Mouse (Mus musculus): Measurements from ENCODE around the gene Taf11.
A peak's percentile ranks its signal among the peaks of the same experiment; 100 is the strongest.

Gene Taf11

DNA sequence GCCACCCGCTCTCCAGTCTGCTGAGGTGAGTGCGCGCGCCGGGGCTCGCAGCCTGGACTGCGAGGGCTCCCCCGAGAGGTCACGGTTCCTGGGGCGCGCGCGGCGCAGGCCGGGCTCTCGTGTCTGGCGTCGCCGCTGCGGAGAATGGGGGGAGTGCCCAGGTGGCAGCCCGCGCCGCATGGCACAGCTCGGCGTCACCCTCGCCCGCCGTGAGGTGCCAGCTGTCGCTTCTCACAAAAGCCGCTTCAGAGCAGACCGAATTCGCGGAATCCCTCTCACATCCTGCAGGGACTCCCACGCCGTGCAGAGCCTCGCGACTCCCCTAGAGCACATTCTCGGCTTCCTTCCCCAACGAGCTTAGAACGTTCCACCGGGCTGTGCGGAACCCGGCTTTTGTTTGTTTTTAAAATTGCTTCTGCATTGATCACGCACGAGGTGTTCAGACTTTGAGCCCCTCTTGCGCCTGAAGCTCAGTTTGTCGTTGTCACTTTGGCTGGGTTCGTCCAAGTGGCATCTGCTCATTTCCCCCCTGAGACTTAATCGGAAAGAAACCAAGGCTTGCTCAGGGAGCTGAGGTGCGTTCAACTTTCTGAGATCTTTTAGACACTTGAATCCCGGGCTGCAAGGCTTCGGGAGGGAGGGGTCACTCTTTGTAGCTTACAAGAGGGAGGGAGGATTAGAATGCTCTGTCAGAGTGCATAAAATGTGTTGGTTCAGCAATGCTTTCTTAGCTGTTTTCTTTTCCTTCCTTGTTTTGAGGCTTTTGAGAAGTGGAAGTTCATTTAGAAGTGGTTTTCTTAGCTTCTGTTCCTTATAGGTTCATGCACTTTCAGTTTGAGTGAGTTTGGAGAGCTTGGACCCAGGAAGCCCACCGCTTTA lies at the start of gene Taf11:
TSS of gene Taf11 (minus strand) at position 223 of the 879 bp plus-strand sequence.
- peak in 1 of 2 experiments; percentile 79 for DNase-seq (ENCODE audit: low spot score in 2 of 2)

DNA sequence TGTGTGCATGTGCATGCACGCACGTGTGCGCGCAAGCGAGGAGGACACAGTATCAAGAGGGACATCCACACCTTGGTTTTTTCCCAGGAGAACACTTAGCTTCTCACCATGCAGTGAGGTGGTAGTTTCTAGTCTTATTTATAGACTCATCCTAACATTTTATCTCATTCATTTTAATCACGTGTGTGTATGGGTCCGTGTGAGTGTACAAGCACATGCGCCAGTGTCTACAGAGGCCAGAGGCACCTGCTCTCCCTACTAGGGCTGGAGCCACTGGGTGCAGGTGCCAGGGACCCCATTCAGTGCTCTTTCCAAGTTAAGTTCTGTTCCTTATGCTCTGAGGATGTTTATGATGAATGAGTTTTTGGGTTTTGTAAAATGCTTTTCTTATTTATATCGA lies 48.0 kb upstream of the Taf11 start:
- DNase-seq (ENCODE audit: low spot score in 2 of 2) = no peak

DNA sequence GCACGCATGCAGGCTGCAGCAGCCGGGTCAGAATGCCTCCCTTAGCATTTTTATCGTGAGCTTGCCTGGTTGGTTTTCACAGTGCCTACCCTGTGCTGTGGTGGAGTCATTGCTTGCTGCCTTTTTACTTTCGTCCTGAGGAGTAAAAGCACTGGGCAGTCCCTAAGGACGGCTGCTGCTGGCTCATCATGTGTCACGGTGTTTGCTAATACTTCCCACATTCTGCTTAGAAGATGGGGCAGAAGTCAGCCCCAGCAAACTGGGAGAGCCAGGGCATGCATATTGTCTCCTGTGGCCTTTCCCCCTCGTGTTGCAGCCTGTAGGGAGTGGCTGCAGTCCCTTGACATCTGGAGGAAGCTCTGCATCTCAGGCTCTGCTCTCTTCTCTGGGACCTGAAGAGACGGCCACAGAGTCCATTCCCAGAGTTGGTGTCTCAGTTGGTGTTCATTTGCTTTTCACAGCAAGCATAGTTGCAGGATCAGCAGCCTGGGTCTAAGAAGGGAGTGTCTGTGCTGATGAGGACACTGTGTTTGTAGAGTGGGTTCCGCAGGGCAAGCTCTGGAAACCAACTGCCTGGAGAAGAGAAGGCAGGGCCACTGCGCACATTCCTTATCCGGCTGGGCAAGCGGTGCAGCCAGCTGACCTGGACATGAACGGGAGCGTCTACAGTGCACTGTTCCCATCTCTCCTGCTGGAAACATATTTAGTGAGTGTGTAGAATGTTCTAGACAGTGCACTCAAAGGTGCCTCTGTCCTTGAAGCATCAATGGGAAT lies 45.2 kb upstream of the Taf11 start:
- no peak for DNase-seq (ENCODE audit: low spot score in 2 of 2)

DNA sequence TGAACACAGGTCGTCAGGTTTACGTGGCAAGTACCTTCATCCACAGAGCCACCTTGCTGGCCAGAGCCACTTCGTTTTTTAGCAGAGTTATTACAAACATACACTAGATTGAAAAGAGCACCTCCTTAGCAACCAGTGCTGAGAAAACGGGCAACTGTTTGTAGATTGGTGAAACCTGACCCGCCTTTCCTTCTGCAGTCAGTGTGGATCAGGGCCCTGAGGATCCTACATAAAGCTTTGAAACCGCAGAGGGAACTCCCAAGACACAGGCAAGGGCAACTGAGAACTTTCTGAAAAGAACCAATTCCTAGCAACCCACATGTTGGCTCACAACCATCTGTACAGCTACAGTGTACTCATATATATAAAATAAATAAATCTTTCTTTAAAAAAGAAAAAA lies 43.5 kb upstream of the Taf11 start:
- DNase-seq (ENCODE audit: low spot score in 2 of 2) = no peak

DNA sequence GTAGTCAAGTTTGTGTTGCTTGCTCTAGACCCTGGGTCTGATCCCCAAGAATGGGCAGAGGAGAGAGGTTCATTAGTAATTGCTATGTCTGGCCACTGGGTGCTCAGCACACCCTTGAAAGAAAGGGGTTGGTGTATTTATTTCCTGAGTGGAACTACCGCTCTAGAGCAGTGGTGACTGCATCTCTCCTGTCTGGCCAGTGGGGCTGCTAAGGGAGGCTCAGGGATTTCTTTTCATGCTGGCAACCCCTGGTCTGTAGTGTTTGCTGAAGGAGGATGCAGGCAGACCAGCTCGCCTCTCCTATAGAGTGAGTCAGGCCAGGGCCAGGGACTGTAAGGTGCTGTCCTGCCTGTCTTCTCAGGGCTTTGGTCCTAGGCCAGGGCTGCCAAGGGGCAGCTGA lies 37.5 kb upstream of the Taf11 start:
- no peak for DNase-seq (ENCODE audit: low spot score in 2 of 2)

DNA sequence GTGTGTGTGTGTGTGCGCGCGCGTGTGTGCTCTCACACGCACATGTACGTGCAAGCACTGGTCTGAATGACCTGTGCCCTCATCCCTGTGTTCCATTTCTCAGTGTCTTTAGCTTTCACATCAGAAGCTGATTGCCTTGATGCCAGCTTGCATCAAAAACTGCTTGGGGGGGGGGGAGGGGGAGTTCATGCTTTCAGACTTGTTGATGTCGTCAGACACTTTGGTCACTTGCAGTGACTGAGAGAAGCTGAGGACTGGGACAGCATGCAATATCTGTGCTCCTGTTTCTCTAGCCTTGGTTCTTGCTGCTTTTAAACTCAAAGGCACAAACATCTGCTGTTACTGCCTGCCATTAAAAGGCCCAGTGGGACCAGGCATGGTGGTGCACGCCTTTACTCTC lies 36.7 kb upstream of the Taf11 start:
- DNase-seq (ENCODE audit: low spot score in 2 of 2) = no peak

DNA sequence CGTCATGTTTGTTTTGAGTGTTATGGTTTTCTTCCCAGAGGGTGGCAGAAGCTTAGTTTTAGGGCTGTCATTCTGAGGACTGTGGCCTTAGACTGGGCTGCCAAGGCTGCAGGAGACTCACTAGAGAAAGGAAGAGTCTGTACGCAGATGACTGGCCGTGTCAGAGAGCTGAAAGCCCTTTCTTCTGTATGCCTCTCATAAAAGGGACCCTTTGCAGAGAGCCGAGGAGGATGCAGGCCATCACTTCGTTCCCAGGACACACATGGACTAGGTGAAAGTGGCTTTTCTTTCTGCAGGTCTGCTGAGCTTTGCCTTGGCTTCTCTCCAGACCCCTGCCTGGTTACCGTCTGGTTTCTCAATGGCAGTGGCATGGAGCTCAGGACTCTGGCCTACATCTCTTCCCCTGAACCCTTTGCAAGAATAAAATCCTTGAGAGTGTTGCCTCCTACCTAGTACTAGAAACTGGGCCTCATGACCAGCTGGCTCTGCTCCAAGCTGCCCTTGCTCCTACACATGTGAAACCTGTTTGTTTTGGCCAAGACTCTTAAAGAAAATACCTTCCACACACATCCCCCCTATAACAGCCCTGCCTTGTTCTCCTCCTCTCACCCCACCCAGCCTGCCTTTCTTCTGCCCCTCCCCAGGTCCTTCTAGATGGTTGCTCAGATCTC lies 36.0 kb upstream of the Taf11 start:
- no peak for DNase-seq (ENCODE audit: low spot score in 2 of 2)

DNA sequence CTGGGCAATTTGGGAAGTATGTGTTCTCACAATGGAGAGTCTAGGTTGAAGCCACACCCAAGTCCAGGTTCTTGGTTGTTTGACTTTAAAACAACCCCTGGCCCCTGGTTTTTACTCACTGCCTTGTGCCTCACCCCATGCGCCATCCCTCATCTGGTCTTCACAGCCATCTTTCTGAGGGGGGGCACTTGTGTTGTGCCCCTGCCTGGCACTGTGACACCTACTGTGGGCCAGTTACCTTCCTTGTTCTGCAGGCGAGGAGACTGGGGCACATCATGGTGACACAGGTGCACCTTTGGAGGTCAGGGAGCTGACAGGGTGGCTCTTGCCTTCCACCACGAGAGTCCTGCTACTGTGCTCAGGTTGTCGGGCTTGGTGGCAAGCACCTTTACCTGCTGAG lies 32.5 kb upstream of the Taf11 start:
- DNase-seq (ENCODE audit: low spot score in 2 of 2) = no peak

DNA sequence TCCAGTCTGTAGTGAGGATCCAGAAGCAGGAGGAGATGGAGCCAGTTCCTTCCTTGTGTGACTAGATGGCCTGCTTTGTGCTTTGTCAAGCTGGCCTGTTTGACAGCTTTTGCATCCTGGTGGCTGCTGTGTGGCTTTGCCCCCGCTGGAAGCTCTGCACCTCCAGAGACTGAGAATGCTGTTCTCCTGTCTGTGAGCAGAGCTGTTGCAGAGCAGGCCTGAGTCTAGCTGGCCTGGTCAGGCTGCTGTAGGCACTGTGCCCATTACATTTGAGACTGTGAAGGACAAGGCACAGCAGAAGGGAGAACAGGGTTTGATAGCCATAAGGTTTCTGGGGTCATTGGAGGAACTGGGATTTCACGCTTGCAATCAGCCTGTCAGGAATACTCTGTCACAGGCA lies 32.1 kb upstream of the Taf11 start:
- no peak for DNase-seq (ENCODE audit: low spot score in 2 of 2)

DNA sequence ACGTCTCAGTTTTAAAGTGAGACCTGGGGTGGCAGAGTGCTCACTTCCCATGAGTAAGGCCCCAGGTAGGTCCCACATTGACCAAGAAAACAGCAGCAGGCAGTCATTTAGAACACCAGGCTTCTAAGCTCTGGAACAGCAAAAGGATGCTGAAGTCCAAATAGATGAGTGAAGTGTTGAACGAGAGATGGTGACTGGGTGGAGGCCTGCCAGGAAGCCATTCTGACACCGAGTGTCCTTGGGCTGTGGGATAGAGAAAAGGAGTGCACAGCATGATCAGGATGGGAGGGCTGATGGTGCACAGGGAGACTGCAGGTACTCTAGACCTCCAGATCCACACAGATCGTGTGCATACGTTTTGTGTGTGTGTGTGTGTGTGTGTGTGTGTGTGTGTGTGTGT lies 31.5 kb upstream of the Taf11 start:
- DNase-seq (ENCODE audit: low spot score in 2 of 2) = no peak

DNA sequence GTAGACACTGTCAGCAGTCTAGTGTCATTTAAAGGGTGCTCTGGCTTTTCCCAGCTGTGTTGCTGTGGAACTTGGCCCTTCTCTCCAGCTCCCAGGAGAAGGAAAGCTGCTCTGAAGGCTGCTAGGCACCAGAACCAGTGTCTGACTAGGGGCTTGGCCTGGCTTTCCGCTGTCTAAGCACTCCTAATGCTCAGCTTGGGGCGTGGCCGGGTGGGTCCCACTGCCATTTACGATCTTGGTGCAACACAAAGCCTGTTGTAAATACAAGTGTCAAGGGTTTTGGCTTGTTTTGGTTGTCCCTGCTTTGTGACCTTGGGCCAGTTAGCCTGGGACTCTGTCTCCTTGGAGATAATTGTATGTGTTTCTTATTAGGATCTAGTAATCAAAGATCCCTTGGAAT lies 30.7 kb upstream of the Taf11 start:
- DNase-seq (ENCODE audit: low spot score in 2 of 2) = no peak

DNA sequence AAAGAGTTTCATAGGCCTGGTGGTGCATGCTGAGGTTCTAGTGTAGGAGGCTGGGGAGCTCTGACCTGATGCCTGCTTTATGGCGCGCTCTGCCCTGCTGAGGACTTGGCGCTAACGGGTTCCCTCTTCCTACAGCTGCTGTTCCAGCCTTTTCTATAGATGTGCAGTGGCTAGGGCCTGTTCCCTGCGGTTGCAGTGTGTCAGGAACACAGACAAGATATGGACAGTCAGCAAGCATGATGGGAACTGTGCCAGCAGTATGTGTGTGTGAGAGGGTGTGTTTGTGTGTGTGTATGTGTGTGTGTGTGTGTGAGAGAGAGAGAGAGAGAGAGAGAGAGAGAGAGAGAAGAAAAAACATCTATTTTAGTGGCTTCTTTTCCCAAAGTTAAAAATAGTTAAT lies 29.4 kb upstream of the Taf11 start:
- no peak for DNase-seq (ENCODE audit: low spot score in 2 of 2)

DNA sequence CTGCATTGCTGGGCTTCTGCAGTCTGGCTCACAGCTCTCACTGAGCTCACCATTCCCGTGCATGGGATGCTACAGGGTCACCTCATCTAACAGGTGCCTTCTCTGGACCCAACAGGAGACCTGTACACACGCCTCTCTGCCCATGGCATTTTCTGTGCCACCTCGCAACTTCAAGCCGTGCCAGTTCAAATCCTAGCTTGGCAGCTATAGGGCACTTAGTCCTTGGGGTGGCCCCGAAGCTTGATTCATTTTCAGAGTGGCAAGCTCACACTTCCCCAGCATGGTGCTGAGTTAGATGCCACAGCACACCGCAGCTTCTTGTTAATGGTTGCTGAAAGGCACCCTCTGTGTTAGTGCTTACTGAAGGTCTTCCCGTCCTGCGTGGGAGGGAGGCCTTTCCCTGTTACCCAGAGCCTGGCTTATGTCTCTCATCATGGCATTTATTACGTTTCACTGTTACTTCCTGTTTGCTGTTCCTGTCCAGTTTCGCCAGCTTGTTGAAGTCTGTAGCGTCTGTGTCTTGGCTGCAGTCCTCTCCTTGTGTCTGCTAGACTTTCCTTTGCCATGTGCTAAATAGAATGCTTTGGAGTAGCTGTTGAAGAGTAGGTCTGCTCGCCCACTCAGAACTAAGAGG lies 28.6 kb upstream of the Taf11 start:
- DNase-seq (ENCODE audit: low spot score in 2 of 2) = no peak

DNA sequence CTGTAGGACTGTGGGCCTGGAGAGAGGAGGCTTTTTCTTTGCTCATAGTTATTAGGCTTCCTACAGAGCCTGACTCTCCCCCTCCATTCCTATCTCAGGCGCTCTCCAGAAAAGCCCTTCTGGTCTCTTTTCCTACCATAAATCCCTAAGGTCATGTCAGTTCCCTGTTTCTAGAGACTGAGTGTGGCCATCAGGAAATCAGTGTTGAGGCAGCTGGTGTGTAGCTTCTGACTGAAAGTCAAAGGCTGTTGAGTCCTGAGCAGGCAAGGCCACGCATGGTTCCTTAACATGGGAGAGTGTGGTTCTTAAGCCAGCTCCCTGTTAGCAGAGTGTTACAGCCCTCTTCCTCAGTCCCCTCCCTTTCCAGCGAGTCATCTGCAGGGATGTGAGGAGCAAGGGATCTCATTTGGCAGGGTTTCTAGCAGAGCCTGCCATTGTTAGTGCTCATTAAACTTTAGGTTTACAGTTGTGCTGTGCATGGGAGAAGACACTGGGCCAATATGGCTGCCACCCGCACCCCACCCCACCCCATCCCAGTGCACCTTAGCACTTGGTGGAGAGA lies 27.5 kb upstream of the Taf11 start:
- no peak for DNase-seq (ENCODE audit: low spot score in 2 of 2)

DNA sequence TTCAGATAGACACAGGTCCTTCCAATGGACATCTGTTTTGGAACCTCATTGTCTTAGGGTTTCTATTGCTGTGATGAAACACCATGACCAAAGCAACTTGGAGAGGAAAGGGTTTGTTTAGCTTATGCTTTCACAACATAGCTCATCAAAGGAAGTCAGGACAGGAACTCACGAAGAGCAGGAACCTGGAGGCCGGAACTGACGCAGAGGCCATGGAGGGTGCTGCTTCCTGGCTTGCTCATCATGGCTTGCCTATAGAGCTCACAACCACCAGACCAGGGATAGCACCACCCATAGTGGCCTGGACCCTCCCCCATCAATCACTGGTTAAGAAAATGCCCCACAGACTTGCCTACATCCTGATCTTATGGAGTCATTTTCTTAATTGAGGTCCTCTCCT lies 25.4 kb upstream of the Taf11 start:
- DNase-seq (ENCODE audit: low spot score in 2 of 2) = no peak

DNA sequence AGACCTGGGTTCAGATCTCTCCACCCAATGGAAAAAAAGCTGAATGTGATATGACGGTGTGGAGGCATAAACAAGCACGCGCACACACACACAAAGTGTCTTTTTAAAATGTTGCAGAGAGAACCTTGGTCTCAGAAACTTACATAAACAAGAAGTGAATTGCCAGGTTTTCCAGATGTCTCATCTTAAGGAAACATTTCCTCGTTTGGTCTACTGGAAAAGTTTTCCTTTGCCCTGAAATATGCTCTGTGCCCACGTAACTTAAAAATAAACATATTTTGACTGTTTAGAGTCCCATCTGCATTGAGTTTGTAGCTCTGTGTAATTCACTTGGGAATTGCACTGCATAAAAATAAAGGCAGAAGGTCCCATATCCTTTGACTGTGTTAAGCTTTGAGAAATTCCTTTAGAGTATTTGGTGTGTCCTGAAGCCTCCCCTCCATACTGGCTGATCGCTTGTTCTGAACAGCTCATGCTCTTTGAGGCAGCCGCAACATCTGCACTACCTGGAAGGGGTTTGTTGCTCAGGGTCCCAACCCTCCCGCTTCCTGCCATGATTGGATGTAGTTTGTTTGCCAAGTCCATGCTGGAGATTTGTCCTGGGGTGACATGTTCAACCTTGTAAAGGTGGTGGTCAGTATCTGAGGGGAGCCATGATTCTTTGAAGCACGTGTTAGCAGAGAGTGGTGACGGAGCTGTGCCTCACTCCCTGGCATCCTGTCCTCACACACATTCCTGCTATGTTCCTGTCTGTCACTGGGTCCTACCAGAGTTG lies 24.7 kb upstream of the Taf11 start:
- no peak for DNase-seq (ENCODE audit: low spot score in 2 of 2)

DNA sequence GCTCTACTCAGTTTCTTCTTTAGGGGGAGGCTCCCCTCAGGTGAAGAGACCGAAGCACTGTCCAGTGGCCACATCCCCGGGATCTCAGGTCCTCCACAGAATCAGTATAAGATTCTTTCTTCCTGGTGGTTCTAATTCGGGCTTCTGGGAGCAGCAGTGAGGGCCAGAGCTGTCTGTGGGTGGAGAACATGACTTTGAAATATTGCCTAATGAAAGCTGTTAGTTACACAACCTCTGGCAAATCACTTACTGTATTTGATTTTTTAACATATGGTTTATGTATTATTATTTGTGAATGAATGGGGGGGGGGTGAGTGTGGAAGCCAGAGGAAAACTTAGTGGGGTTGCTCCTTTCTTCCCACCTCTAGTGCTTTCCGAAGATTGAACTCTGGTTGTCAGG lies 22.2 kb upstream of the Taf11 start:
- DNase-seq (ENCODE audit: low spot score in 2 of 2) = no peak

DNA sequence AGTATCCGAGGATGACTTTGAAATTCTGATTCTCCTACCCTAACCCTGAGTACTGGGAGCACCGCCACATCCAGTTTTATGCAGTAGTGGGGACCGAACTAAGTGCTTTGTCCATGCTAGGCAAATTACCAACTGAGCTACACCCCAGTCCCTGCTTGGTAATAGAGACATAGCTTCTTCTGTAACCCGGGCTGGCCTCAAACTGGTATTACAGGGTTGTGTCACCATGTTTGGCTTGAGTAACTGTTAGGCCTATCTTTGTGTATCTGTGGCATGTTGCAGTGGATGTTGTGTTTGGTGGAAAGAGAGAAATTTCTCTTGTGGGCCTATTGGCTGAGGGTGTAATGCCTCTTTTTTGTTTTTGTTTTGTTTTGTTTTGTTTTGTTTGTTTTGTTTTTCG lies 20.6 kb upstream of the Taf11 start:
- DNase-seq (ENCODE audit: low spot score in 2 of 2) = no peak

DNA sequence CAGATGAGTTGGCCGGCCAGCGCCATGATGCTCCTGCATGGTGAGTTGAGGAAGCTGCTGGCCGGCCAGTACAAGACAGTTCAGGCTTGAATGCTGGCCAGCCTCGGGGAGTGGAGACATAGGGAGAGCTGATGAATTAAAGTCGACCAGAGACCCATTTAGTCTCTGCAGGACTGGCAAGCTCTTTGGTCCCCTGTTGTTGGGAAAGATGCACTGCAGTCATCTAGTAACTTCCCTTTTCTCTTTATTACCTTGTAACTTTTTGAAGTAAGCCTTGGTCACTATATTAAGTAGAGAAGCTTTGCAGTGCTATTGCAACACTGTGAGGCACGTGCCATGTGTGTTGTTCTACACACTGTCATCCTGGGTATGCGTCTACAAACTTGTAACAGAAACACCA lies 15.9 kb upstream of the Taf11 start:
- DNase-seq (ENCODE audit: low spot score in 2 of 2) = no peak

DNA sequence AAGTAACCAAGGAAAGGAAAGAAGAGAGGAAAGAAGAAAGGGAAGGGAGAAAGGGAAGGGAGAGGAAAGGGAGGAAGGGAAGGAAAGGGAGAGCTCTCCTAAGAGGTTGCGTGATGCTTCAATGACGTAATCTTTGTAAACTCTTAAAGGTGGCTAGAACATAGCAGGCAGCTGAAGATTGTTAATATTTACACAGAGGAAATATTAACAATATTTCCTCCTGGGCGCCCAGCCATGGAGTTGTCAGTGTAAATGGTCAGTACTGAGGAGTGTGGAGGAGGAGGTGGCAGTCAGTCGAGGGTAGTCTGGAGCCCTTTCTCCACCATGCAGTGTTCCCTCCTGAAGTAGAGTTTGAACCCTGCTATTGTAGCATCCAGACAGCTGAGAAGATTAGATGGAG lies 15.4 kb upstream of the Taf11 start:
- no peak for DNase-seq (ENCODE audit: low spot score in 2 of 2)

DNA sequence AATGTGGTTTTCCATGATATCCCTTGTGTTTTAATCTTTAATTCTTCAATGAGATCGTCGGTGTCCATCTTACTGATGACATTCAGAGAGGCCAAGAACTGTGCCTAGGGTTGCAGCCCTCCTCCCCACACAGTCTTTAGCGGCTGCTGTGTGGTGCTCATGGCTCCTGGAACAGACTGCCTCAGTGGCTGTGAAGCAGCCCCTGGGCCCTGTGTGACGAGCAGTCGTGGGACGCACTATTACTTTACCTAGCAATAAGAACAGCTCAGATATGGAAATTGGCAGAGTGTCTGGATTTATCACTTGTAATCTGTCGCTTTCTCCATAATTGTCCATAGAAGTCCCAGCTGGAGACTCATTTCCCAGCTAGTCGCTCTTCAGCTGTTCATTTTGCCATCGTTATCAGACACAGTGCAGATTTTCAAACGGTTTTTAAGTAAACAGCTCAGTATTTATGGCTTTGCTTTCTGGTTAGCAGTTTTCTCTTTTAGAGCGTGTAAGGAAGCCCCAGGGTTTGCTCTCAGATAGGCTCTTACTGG lies 12.6 kb upstream of the Taf11 start:
- no peak for DNase-seq (ENCODE audit: low spot score in 2 of 2)

Data from frontal cortex, postnatal 36 days (tissue).